Mouse (Mus musculus): Measurements from ENCODE around the gene 0610010K14Rik.
A peak's percentile ranks its signal among the peaks of the same experiment; 100 is the strongest.

0610010K14Rik gene

GRCm38 (mm10) chr11:70216103-70216502 lies 21.6 kb downstream of the 0610010K14Rik start:
- DNase-seq (ENCODE audit: low spot score): no peak

- DNase-seq (ENCODE audit: low spot score): no peak
Observed at GRCm38 (mm10) chr11:70215301-70215700, 22.4 kb downstream of the 0610010K14Rik start.

DNA sequence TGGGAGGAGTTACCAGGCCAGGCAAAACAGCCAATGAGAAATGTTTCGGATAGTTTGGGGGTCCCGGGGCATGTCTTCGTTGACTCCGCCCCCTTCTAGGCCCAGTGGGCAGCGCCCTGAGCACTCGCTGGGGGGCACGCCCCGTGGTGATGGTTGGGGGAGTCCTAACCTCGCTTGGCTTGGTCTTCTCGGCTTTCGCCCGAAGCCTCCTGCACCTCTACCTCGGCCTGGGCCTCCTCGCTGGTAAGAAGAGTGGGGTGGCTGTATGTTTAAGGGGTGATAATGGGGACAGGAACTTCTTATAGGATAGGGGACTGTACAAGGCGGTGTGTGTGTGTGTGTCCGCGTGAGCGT lies 22.9 kb downstream of the 0610010K14Rik start:
- DNase-seq (ENCODE audit: low spot score): no peak

- DNase-seq (ENCODE audit: low spot score): no peak
Observed at GRCm38 (mm10) chr11:70214191-70214855, 23.4 kb downstream of the 0610010K14Rik start.

DNA sequence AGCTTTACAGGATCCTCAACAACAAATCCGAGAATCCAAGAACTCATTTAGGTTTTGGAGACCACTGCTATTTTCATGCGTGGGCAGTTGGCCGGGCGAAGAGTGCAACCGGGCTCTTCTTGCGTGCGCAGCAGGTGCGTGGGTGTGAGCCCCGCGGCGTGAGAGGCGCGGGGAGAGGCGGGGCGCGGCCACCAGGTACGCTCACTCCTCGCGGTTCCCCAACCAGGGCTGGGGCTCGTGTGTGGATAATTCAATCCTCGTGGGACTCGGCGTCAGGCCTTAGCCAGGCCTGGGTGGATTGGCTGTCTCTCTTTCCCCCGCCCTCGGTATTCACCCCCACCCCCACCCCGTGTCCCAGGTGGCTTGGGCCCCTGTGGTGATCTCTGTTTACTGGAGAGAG lies 24.0 kb downstream of the 0610010K14Rik start:
- no peak for DNase-seq (ENCODE audit: low spot score)

DNA sequence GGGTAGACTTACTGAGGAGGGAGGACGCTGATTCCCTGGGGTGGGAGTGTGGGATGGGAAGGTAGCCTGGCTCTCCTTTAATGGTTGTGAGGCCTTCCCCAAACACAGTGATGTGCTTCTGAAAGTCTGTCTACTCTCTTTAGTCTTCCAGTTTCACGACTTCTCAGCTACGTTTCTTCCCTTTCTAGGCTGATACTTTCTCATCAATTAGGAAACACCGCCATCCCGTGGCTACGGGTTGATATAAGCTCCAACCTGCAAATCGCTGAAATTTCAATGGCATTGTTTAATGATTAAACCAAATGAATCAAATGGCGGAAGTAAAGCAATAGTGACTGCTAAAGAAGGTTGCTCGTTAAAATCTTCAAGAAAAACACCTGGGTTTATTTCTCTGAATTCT lies 24.8 kb downstream of the 0610010K14Rik start:
- DNase-seq (ENCODE audit: low spot score): no peak

DNA sequence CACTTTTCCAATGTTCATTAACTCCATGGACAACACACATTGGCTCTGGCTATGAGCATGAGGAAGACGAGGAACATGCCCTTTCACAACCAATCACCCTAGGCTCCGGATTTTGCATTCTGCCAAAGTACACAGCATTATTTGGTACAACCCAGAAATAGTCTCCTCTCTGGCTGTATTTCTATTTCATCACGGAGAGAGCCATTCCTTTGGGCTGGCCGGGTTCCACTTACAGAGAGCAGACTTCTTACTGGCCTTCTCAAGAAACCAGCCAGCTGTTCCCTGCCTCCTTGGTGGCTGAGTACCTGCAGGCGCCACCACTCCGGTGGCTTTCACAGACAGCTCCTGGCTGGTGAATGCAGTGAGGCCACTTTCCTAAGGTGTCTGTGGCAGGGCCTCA lies 25.3 kb downstream of the 0610010K14Rik start, which contains the start of gene Slc16a11:
Slc16a11 (plus strand) TSS at position 330 of the 400 bp plus-strand sequence.
- DNase-seq (ENCODE audit: low spot score): no peak

- DNase-seq (ENCODE audit: low spot score): no peak
Observed at GRCm38 (mm10) chr11:70211972-70212371, 25.7 kb downstream of the 0610010K14Rik start.

DNA sequence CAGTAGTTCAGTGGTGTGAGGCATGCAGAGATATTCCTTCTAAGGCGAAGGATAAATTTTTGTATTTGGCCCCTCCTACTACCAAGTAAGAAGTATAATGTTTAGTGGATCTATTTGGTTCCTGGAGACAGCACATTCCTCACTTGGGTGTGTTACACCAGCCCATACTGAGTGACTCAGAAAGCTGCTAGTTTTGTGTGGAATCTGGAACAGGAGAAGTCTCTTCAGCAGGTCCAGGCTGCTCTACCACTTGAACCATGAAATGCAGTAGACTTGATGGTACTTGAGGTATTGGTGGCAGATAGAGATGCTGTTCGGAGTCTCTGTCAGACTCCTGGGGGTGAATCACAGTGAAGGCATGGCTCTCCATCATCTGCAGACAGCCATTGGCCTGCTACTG lies 27.0 kb downstream of the 0610010K14Rik start:
- no peak for DNase-seq (ENCODE audit: low spot score)

- no peak for DNase-seq (ENCODE audit: low spot score)
Observed at GRCm38 (mm10) chr11:70208778-70209388, 28.8 kb downstream of the 0610010K14Rik start.

DNA sequence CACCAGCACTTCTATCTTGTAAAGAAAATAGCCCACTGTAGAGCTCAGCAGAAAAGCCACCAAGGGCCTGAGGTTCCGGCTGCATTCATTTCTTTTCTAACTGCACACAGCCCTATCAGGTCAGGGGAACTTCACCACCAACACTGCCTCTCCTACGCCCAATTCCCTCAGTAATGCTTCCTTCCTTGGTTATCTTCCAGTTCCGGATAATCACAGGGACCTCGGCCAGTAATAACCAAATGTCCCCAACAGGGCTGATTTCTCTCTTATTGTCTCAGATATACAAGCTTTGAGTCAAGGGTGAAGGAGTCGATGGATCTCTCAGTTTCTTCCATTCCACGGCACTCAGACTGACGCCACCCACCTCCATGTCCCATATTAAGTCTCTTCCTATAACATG lies 30.4 kb downstream of the 0610010K14Rik start:
- no peak for DNase-seq (ENCODE audit: low spot score)

DNA sequence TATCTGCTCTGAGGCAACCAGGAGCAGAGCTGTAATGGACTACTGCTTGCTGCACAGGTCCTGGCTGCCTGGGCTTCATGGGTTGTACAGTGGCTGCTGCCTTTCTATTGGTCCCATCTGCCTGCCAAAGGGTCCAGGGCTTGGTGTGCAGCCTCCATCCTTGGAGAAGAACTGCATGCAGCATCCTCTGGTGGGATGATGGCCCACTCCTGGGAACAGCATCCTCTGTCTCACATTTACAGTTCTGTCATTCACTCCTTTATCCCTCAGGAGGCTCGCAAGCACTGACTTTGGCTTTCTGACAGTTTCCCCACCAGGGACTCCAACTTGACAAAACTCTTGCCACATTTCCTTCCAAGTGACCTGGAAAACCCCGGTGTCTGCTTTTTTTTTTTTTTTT lies 30.9 kb downstream of the 0610010K14Rik start:
- DNase-seq (ENCODE audit: low spot score): no peak

GRCm38 (mm10) chr11:70201691-70202090 lies 36.0 kb downstream of the 0610010K14Rik start:
- DNase-seq (ENCODE audit: low spot score): peak; percentile 69

DNA sequence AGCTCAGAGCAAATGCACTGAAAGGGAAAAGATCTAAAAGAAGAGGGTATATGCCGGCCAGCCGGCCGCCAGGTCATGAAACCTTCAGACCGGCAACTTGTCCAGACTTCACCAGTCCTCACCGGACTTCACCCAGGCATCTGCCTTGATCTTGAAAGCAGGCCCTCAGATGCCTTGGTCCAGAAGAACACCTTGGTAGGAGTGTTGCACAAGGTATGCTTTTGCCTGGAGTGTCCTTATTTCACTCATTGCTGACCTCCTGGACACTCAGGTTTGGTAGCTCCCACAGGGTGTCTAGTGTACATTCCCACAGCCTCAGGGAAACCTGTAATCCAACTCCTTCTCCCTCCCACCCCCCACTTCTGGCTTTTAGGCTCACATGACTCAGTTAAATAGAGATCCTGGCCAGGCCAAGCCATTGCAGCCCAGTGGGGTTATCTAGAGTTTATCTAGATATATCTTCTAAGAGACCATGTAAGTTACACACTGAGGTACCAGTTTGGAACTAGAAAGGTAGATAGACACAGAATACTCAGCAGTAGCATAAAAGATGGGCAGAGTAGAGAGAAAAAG lies 37.6 kb downstream of the 0610010K14Rik start:
- no peak for DNase-seq (ENCODE audit: low spot score)

DNA sequence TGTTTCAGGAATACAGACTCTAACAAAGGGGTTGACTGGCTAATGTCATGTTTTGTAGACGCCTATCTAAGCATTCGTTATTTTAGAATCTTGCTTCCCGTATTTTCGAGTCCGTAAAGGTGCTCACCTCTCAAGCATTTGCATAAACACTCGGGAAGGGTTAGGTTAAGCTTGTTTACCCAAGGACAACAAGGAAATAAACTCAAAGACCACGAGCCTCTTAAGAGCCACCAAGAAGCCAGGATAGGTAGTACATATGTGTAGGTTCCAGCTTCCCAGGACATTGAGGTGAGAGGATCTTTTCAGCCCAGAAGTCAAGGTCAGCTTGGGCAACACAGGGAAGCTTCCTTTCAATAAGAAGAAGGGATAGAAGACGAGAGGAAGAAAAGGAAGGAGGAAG lies 38.6 kb downstream of the 0610010K14Rik start:
- no peak for DNase-seq (ENCODE audit: low spot score)

DNA sequence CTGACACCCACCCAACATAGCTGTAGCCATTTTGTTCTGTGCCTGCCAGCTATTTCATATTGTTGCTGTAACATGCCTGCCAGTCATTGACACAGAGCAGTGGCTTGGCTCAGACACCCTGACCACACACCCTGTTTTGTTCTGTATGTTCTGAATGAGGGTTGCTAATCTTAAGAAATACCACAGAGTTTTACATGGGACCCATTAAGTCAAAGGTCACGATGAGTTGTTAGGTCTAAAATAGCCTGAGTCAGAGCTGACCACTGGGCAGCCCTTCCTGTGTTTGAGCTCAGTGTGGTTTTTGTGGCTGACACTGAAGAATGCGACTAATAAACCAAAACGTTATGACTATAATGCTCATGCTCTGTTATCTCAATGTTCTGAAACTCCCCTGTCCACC lies 39.4 kb downstream of the 0610010K14Rik start:
- no peak for DNase-seq (ENCODE audit: low spot score)

DNA sequence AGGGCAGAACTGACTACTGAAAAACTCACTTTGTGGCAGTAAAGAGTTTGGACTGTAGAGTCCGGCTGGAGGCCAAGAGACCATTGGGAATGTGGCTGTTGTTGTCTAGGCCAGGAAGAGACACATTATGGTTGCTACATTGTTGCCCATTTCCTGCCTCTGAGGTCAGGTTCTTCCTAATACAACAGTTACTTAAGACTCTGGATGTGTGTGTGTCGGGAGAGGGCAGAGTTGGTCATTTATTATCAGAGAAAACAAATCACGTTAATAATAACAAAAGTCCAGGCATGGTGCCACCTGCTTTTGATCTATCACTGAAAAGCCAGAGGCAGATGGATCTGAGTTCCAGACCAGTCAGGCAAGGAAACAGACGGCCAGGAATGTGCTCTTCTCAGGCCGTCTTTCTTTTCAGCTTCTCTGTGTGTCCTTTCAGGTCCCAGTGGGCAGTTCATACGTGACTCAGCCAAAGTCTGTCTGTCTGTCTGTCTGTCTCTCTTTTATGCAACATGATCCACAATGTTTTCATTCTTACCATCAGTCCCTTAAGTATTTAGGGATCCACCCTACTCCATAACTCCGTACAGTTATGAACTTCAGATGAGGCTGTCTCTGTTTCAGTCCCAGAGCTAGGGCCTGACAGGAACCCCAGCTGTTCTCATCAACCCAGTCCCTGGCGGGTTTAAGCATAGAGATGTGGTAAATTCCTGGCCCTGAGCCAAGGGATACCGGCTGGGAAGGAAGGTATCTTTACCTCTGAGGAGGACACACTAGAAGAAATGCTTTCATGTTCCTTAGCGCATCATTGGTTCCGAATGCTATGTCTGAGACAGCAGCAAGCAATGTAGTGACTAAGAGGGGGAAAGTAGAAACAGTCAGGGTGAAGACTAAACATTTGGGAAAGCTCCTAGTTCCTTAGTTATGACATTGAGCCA lies 44.1 kb downstream of the 0610010K14Rik start:
- no peak for DNase-seq (ENCODE audit: low spot score)

DNA sequence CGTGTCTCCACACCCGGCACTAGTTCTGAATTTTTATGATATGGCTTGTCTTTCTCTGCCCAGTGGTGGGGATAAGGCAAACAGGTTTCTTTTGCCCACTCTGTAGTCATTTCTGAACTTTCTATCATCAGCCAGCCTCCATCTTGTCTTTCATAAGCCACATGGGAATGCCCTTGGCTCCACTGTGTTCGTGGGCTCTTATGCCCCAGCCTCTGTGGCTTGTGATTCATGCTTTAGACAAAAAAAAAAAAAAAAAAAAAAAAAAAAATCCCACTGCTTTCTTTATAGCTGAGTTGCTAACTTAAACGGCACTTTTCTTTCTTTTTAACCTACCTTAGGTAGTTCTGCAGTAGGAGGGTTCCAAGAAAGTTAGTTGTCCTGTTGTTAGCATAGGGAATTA lies 45.6 kb downstream of the 0610010K14Rik start:
- no peak for DNase-seq (ENCODE audit: low spot score)

- DNase-seq (ENCODE audit: low spot score): no peak
Observed at GRCm38 (mm10) chr11:70191188-70191587, 46.5 kb downstream of the 0610010K14Rik start.

DNA sequence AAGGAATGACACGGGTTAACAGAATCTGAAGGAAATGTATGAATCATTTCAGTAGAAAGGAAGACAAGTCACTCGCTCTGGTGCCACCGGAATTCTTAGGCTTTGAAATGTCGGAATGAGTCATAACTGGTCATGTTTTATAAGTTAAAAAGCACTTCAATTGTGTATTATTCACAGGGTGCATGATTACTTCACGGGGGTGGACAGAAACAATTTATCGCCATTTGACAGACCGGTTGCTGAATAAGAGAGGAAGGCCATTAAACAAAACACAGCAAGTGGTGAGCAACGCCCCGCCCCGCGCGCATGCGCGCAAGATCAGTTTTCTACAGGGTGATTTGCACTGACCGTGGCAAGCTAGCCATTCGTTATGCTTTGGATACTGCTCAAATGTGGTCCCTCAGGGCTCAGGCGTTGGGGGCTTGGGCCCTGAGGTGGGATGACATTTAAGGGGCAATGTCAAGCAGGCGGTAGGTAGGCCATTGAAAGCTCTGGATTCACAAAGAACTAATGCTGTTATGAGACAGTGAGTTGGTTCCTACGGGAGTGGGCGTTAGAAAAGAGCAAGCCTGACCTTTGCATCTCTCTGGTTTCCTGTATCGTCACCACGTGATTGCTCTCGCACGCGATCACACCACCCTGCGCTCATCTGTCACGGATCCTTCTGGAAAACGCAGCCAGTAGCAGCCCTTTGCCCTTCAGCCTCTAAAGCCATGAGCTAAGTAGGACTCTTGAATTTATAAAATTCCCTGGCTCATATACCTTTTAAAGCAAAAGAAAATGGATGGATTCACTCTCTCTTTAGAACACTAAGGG lies 48.2 kb downstream of the 0610010K14Rik start:
- DNase-seq (ENCODE audit: low spot score): no peak

Measured in ovary, postnatal 10 days (tissue).